Mouse (Mus musculus): ENCODE results near the gene Arl4a. TPM values are rescaled to one million over a fixed set of nuclear protein-coding genes. Genes with fewer than 3 reads are reported as not detected.

Gene Arl4a
- total RNA-seq, 2 experiments from 2014 or later, result 18.4 to 20.5 TPM

- DNase-seq, result no peak
Measured at GRCm38 (mm10) chr12:40009866-40010265, 28.0 kb downstream of the Arl4a start.

DNA sequence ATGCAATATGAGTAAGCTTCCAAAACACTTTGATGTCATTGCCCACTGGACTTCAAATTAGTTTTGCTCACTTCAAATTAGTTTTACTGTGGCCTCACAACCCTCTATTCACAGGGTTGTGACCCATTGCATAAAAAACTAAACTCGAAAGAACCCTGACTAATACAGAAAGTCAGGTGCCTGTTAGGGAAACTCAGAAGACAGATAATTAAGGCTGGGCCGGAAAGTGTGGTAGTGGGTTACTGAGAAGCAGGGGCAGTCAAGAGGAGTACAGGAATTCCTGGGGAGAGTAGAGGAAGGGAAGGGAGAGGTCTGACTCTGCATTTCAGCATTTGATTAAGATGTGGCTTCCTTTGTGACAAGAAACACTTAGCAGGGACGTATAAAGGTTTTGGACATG is 29.4 kb downstream of the Arl4a start:
- DNase-seq, result no peak

DNA sequence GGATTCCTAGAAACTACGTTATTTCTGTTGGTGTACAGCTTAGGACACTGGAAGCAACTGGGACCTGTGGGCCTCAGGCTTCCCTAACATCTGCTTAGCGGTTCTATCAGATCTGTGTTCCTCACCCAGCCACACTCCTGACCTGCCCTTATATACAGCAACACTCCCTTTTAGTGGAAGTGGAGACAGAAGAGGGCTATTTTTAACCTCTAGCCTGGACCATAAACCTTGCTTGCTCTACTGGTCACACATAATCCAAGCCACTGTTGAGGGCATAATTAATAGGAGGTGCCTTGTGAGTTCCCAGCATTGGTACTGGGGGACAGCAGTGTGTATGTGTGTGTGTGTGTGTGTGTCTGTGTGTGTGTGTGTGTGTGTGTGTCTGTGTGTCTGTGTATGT is 33.1 kb downstream of the Arl4a start:
- DNase-seq, result no peak

DNA sequence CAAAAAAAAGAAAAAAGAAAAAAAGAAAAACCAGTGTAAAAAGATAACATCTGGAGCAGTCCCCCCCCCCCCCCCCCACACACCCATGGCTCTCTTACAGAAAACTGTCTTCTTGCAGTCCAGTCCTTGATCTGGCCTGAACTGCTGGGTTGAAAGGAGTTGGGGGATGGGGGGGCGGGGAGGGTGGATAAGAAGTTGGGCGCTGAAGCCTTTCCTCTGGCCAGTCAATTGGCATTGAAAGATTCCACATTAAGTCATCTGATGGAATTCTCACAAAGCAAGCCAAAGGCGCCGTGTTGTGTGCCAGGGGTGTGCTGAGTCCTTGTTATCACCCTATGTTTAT is 39.0 kb downstream of the Arl4a start:
- no peak for DNase-seq

DNA sequence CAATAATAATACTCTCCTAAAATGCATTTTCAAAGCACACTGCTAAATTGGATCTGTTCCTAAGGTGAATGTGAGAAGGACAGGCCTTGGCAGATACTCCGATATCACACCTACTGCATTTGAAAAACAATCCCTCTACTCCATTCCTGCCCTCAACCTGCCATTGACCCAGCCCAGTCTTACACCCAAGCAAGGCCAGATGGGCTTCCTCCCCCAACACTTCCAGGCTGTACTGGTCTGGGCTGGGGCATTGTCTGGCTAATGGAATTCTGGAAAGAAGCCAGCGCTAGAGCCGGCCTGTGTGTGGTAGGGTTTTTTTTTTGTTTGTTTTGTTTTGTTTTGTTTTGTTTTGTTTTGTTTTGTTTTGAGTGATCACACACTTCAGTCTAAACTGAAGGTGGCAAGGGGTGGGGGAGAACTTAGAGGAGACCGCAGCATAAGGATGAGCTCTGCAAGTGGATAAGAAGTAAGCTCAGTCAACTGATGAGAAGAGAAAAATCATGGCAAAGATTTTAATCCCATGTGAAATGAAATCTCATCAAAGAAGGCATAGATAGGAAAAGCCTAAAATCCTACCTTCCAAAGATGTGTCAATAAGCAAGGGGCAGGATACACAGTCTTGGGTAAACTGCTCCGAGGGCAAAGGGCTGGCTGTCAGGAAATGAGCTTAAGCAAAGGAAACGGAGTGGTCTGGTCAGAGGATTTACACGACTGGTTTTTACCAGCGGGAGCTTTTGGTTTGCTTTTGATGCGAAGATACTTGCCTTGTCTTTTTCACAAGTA is 39.6 kb downstream of the Arl4a start:
- peak; percentile 13 for DNase-seq

- no peak for DNase-seq
Measured at GRCm38 (mm10) chr12:39997651-39998050, 40.2 kb downstream of the Arl4a start.

GRCm38 (mm10) chr12:39996015-39996414 is 41.8 kb downstream of the Arl4a start:
- no peak for DNase-seq

GRCm38 (mm10) chr12:39995609-39996008 is 42.2 kb downstream of the Arl4a start:
- DNase-seq, result no peak

DNA sequence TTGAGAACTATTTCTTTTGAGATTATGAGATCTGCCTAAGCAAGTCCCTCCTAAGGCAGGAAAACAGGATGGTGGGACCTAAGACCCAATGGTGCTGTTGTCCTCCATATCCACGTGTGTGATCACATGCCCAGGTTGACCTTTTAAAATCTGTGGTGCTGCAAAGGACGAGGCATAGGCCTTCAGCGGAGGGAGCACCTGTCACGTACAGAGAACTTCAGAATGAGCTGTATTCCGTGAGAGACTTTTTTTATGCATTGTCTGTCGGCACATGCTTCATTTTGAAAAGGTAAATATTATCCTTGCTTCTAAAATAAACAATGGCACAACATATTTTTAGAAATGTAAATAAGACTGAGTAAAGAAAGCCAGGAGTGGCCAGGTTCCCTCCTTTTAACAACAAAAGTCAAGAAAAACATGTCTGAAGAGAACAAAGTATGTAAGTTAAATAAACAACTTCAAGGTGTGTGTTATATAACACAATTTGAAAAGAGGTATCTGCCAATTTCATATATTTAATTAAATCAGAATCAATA is 45.0 kb downstream of the Arl4a start:
- DNase-seq, result no peak

DNA sequence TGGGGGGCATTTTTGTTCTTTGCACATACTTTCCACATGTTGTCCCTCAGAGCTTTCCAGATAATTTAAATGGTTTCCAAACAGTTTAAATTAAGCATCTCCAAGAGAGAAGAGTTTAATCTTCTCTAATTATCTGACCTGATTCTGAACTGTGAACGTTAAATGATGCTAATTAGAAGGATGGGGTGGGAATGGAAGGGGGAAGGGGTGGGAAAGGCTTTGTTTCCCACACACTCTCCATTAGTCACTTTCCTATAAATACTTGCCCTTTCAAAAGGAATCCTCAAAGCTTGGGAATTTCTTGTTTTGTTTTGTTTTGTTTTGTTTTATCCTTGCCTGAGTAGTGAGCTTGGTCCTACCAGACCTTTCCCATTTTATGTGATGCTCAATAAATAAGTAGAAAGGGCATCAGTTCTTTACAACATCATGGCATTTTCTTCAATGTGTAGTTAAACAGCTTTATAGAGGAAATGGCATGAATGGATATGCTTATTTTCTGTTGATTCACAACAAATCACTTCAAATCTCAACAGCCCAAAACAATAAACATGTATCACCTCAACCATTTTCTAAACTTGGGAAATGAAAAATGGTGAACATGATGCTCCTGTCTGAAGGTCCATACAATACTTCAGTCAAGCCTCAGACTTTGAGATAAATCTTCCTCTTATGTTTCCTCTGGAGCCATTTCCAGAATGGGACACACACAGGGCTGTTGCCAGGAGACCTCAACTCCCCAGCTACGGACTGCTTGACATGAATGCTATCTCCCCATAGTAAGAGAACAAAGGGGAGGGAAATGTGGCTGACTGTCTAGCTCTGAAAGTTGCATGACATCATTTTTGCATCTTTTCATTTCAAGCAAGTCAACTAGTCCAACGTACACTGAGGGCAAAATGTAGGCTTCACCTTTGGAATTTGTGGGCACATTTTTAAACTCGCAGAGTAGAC is 46.7 kb downstream of the Arl4a start:
- DNase-seq, result no peak

DNA sequence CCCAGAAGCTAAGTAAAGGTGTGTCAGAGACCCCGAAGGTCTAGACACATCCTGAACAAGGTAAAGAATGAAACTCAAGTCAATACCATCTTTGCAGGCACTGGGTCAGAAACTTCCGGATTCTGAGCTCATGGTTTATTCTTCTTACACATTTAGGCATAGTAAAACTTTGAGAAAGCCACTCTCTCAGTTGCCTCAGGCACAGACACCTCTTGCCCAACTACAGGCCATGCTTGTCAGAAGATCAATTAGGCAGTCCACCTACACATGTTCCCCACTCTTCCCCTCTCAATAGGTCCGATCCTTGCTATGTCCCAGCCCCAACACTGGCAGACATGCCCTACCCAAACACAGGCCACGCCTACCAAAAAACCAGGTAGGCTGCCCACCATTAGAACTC is 48.7 kb downstream of the Arl4a start:
- DNase-seq, result no peak

GRCm38 (mm10) chr12:39987177-39987576 is 50.6 kb downstream of the Arl4a start:
- DNase-seq, result no peak

GRCm38 (mm10) chr12:39985639-39986038 is 52.2 kb downstream of the Arl4a start:
- DNase-seq, result no peak

DNA sequence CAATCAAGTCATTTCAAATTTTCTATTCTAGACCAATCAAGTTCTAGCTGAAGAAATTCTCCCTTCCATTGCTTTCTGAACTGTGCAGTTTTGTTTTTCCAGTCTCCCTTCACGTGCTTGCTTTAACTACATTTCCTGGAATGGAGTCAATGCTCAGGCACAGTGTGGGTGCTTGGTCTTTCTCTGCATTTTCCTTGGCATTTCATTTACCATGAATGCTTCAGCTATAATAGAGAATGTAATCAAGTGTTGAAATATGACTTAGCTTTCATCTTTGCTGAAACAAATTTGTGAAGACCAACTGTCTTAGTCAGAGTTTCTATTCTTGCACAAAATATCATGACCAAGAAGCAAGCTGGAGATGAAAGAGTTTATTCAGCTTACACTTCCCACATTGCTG is 58.0 kb downstream of the Arl4a start:
- DNase-seq, result no peak

GRCm38 (mm10) chr12:39979066-39979465 is 58.8 kb downstream of the Arl4a start:
- DNase-seq, result no peak

GRCm38 (mm10) chr12:39977996-39978590 is 59.7 kb downstream of the Arl4a start:
- no peak for DNase-seq

DNA sequence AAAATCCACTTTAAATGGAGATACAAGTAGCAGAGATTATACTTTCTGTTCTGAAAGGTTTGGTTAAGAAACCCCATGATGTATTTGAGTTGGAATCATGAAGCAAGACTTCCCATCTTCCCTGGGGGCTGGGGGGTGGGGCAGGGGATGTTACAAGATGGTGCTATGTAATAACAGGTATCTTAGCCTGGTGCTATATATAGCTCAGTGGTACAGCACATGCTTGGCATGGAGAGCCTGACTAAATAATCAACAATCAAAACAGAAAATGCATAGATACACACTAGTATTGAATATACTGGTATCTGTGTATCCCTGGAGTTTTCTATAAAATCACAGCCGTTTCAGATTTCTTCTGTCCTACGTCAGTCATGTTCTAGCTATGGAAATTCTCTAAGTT is 61.4 kb downstream of the Arl4a start:
- DNase-seq, result no peak

DNA sequence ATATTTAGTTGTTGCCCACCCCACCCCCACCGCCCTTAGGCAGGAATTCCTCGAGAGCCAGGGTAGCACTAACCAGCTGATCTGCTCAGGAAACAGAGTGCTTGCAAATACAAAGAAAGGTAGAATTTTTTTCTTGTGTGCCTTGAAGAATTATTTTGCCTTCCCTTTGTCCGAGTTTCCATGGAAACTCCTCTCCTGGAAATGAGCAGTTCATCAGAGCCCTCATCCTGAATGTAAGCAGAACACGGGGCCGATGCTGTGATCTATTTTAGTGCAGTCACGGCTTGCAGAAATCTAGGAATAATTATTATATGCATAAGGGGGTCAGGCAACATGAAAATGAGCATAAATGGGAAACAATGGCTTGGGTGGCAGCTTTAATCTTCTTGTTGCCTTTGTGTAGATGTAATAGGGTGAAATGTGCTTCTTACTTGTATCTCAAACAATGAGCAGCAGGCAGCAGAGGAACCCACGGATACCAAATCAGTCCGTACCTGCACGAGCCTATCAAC is 61.9 kb downstream of the Arl4a start:
- DNase-seq, result no peak

DNA sequence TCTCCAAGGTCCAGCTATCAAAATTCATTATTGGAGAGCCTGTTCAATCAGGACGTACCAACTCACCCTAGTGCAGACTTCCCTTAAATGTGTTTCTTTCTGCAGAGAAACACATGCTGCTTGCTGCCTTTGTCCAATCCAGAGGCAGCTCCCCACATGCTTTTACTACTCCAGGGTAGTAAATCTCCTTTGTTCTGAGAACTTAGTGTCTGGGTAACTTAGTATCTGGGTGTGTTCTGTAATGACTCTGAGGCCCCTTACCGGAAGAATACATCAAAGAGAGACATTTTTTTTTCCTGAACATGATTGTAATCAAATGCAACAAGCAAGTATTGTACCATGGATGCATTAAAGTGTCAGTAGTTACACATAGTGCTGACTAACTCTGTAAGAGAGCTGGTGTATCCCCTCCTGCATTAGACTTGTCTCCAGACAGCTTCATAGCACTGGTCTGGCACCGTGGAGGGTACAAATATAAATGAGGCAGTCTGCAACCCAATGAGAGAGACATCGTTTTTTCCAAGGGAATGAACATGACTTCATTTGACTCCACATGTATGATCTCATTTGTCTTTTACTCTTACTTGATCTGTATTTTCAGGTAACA is 62.7 kb downstream of the Arl4a start:
- no peak for DNase-seq

- no peak for DNase-seq
Measured at GRCm38 (mm10) chr12:39974273-39974672, 63.6 kb downstream of the Arl4a start.

GRCm38 (mm10) chr12:39969500-39969899 is 68.3 kb downstream of the Arl4a start:
- DNase-seq, result no peak

- DNase-seq, result no peak
Measured at GRCm38 (mm10) chr12:39968109-39968508, 69.7 kb downstream of the Arl4a start.

All from gastrocnemius, postnatal 25 days (tissue).